Mouse (Mus musculus): Measurements from ENCODE around the gene Sesn2. TPM values are rescaled to one million over a fixed set of nuclear protein-coding genes. Genes with fewer than 3 reads are reported as not detected.
A peak's percentile ranks its signal among the peaks of the same experiment; 100 is the strongest.

Gene Sesn2
- total and polyA plus RNA-seq, 2 experiments from 2014 or later, result 5.2 to 6.2 TPM

DNA sequence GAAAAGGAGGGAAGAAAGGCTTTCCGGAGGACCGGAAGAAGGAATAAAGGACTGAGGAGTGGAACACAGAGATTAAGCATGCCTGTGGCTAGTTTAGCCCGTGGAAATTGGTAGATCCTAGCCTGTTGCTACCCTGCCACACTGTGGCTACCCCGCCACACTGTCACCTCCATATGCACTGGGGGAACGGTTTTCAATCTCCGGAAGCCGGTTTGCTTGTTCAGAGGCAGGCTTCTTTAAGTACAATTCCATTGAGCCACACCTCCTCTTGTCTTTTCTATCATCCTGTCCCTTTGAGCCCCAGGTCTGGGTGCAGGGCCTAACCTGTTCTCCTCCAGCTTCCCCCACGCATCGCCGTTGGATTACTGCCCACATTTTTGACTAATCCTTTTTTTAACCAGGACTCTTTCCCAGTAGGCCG is 14.0 kb upstream of the Sesn2 start:
- Histone ChIP-seq H3K4me3 (ENCODE audit: low read depth, low read length) (no peak overlapping the region), H3K4me2 (ENCODE audit: low read depth, low read length) (no peak overlapping the region), H3K27ac (ENCODE audit: low read depth) (peak overlapping the region; percentile 39; the same call in 1 of the 2 replicates), H3K9ac (replicated peaks; ENCODE audit: low read depth, low read length) (no peak overlapping the region), H3K9me3 (replicated peaks; ENCODE audit: control insufficient read depth, low read length) (no peaks in the 10 kb centered on the region), H3K36me3 (replicated peaks; ENCODE audit: control insufficient read depth, insufficient read depth, low read length) (no peaks in the 10 kb centered on the region), H3K27me3 (ENCODE audit: control insufficient read depth, insufficient read depth, low read length) (no peaks in the 10 kb centered on the region), H3K4me1 (ENCODE audit: control insufficient read depth, insufficient read depth) (no peaks in the 10 kb centered on the region; the same call in 1 of the 2 replicates)
- WGBS, result 18% methylated on average over 11 of the region's 11 CpGs
- TF ChIP-seq CTCF (IDR thresholded peaks at IDR 0.05; ENCODE audit: low read depth) (no peak), EP300 (IDR thresholded peaks at IDR 0.05; ENCODE audit: low read depth) (no peak)
- ATAC-seq (ENCODE audit: insufficient read depth, low read depth) (peak; percentile 39; the same call in 1 of the 2 replicates), DNase-seq (ENCODE audit: low spot score) (no peak)

DNA sequence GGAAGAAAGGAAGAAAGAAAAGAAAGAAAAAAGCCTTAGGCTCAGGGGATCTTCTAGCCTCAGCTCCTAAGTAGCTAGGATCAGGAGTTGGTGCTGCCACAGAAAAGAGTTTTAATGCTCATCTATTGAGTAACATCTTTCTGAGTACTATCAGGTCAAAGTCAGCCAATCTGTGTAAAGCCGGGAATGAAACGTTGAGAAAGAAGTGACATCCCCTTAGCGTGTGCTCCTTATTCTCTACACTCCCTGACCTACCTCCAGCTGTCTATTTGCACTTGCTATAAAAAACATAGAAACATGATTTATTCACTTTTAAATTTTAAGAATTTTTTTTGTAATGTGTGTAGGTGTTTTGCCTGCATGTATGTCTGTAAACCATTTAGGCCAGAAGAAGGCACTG is 8.9 kb upstream of the Sesn2 start:
- no peak for ATAC-seq (ENCODE audit: insufficient read depth, low read depth)
- Histone ChIP-seq H3K9ac (replicated peaks; ENCODE audit: low read depth, low read length) (no peak overlapping the region), H3K4me2 (ENCODE audit: low read depth, low read length) (no peak overlapping the region), H3K36me3 (replicated peaks; ENCODE audit: control insufficient read depth, insufficient read depth, low read length) (no peaks in the 10 kb centered on the region), H3K27me3 (ENCODE audit: control insufficient read depth, insufficient read depth, low read length) (no peaks in the 10 kb centered on the region), H3K4me1 (ENCODE audit: control insufficient read depth, insufficient read depth) (peaks cover 4% of the 10 kb centered on the region), H3K9me3 (replicated peaks; ENCODE audit: control insufficient read depth, low read length) (no peaks in the 10 kb centered on the region), H3K4me3 (ENCODE audit: low read depth, low read length) (no peak overlapping the region), H3K27ac (ENCODE audit: low read depth) (no peak overlapping the region)
- WGBS, result 88% methylated on average over 3 of the region's 3 CpGs
- TF ChIP-seq EP300 (IDR thresholded peaks at IDR 0.05; ENCODE audit: low read depth), result no peak
- no peak for TF ChIP-seq CTCF (IDR thresholded peaks at IDR 0.05; ENCODE audit: low read depth)
- no peak for DNase-seq (ENCODE audit: low spot score)

DNA sequence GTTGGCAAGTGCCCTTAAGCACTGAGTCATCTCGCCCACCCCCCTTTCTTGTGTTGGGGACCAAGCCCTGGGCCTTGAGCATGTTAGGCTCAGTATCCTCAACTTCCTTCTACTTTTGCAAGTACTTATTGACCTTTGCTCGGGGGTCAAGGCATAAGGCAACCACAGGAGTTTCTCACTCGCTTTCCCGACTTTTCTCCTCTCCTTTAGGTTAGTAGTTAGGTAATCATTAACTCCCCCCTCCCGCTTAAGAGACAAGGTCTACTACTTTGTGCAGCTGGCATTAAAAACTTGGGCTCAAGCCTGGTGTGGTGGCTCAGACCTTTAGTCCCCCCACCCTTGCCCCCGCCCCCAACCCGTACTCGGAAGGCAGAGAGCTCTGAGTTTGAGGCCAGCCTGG is 7.8 kb upstream of the Sesn2 start:
- H3K27ac ChIP-seq (ENCODE audit: low read depth), result no peak overlapping the region
- DNase-seq (ENCODE audit: low spot score), result no peak
- no peaks in the 10 kb centered on the region for H3K27me3 ChIP-seq (ENCODE audit: control insufficient read depth, insufficient read depth, low read length)
- WGBS, result 72% methylated on average over 8 of the region's 8 CpGs
- H3K9me3 ChIP-seq (replicated peaks; ENCODE audit: control insufficient read depth, low read length), result no peaks in the 10 kb centered on the region
- no peak overlapping the region for H3K4me2 ChIP-seq (ENCODE audit: low read depth, low read length)
- peaks cover 5% of the 10 kb centered on the region; the same call in 1 of the 2 replicates for H3K4me1 ChIP-seq (ENCODE audit: control insufficient read depth, insufficient read depth)
- no peaks in the 10 kb centered on the region for H3K36me3 ChIP-seq (replicated peaks; ENCODE audit: control insufficient read depth, insufficient read depth, low read length)
- TF ChIP-seq CTCF (IDR thresholded peaks at IDR 0.05; ENCODE audit: low read depth) (no peak), EP300 (IDR thresholded peaks at IDR 0.05; ENCODE audit: low read depth) (no peak)
- H3K9ac ChIP-seq (replicated peaks; ENCODE audit: low read depth, low read length), result no peak overlapping the region
- no peak overlapping the region for H3K4me3 ChIP-seq (ENCODE audit: low read depth, low read length)
- no peak for ATAC-seq (ENCODE audit: insufficient read depth, low read depth)

DNA sequence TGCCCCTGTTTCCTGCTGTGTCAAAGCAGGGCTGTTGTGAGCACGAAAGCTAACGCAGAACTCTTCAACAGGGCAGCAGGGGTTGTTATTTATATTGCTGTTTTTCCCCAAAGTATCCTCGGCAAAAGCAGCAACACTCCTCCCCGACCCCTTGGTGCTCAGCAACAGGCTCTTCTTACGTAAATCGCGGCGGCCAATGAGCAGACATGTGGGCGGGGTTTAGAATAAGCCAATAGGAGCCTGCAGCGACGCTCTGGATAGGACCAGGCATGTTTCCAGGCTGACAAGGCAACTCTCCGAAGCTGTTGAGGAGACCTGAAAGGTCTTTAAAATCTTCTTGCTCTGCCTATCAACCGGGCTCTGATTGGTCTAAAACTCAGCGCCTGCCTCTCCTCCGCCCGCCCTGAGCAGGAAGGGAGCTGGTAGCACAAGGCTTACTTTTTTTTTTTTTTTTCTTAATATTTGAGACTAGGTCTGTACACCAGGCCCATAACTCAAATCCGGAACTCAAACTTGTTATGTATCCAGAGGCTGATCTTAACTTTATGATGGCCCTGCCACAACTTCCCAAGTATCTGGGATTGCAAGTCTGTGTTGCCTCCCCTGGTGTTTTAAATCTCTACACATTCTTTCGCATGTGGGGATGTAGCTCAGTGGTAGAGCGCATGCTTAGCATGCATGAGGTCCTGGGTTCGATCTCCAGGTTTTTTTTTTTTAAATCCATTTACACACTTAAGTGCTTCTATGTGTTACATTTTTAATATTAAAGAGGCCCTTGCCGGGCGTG is 5.3 kb upstream of the Sesn2 start:
- Histone ChIP-seq H3K4me3 (ENCODE audit: low read depth, low read length) (peak overlapping the region; percentile 57), H3K4me1 (ENCODE audit: control insufficient read depth, insufficient read depth) (peaks cover 7% of the 10 kb centered on the region; the same call in 1 of the 2 replicates), H3K9ac (replicated peaks; ENCODE audit: low read depth, low read length) (peak overlapping the region; percentile 37), H3K36me3 (replicated peaks; ENCODE audit: control insufficient read depth, insufficient read depth, low read length) (no peaks in the 10 kb centered on the region), H3K9me3 (replicated peaks; ENCODE audit: control insufficient read depth, low read length) (no peaks in the 10 kb centered on the region), H3K27ac (ENCODE audit: low read depth) (peak overlapping the region; percentile 84), H3K27me3 (ENCODE audit: control insufficient read depth, insufficient read depth, low read length) (no peaks in the 10 kb centered on the region), H3K4me2 (ENCODE audit: low read depth, low read length) (peak overlapping the region; percentile 87)
- 19% methylated on average over 22 of the region's 22 CpGs for WGBS
- TF ChIP-seq EP300 (IDR thresholded peaks at IDR 0.05; ENCODE audit: low read depth), result no peak
- TF ChIP-seq CTCF (IDR thresholded peaks at IDR 0.05; ENCODE audit: low read depth), result no peak
- ATAC-seq (ENCODE audit: insufficient read depth, low read depth) (peak; percentile 95), DNase-seq (ENCODE audit: low spot score) (peak; percentile 99)

DNA sequence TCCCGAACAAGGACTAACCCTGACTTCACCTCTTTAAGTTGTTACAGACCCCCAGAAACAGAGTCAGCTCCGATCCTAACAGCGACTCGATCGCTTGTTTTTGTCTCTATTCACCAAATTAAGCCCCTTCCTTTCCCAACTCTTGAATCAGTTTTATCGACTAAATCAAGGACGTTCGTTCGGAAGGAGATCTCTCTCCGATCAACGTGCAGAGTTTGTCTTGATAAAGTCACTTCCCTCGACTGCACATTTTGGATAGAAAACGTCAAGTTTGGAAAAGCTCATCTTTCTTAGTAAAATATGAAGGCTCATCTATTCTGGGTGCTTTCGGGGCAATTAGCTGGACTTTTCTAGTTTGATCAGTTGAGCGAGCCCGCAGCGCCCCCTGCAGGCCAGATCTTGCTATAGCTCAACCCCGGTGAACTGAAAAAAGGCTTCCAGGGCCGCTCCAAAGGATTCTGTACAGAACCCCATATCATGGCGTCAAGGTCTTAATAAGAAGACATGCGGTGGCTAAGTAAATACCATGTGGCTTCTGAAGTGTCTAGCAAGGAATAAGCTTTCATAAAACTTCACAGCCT is 4.3 kb upstream of the Sesn2 start:
- peak; percentile 31 for ATAC-seq (ENCODE audit: insufficient read depth, low read depth)
- H3K4me1 ChIP-seq (ENCODE audit: control insufficient read depth, insufficient read depth), result peaks cover 8% of the 10 kb centered on the region; the same call in 1 of the 2 replicates
- peak overlapping the region; percentile 57 for H3K4me3 ChIP-seq (ENCODE audit: low read depth, low read length)
- H3K9me3 ChIP-seq (replicated peaks; ENCODE audit: control insufficient read depth, low read length), result no peaks in the 10 kb centered on the region
- H3K9ac ChIP-seq (replicated peaks; ENCODE audit: low read depth, low read length), result peak overlapping the region; percentile 37
- H3K27me3 ChIP-seq (ENCODE audit: control insufficient read depth, insufficient read depth, low read length), result no peaks in the 10 kb centered on the region
- 2% methylated on average over 21 of the region's 21 CpGs for WGBS
- peak; percentile 34; the same call in 1 of the 2 replicates for TF ChIP-seq EP300 (IDR thresholded peaks at IDR 0.05; ENCODE audit: low read depth)
- TF ChIP-seq CTCF (IDR thresholded peaks at IDR 0.05; ENCODE audit: low read depth), result peak; percentile 82
- peak overlapping the region; percentile 84 for H3K27ac ChIP-seq (ENCODE audit: low read depth)
- DNase-seq (ENCODE audit: low spot score), result peak; percentile 81
- H3K36me3 ChIP-seq (replicated peaks; ENCODE audit: control insufficient read depth, insufficient read depth, low read length), result no peaks in the 10 kb centered on the region
- peak overlapping the region; percentile 87 for H3K4me2 ChIP-seq (ENCODE audit: low read depth, low read length)
